Mouse (Mus musculus): ENCODE data around the gene Magi1.

Magi1 gene

GRCm38 (mm10) chr6:94257831-94258173 is 25.9 kb downstream of the Magi1 start:
- DNase-seq (ENCODE audit: low read depth): no peak

GRCm38 (mm10) chr6:94256982-94257830 is 26.5 kb downstream of the Magi1 start:
- no peak for DNase-seq (ENCODE audit: low read depth)

- no peak for DNase-seq (ENCODE audit: low read depth)
These were observed 29.8 kb downstream of the Magi1 start for GRCm38 (mm10) chr6:94253943-94254342.

- no peak for DNase-seq (ENCODE audit: low read depth)
These were observed 32.3 kb downstream of the Magi1 start for GRCm38 (mm10) chr6:94251358-94251945.

GRCm38 (mm10) chr6:94249286-94249790 is 34.4 kb downstream of the Magi1 start:
- no peak for DNase-seq (ENCODE audit: low read depth)

GRCm38 (mm10) chr6:94241251-94241650 is 42.5 kb downstream of the Magi1 start:
- DNase-seq (ENCODE audit: low read depth): no peak

GRCm38 (mm10) chr6:94238643-94239042 is 45.1 kb downstream of the Magi1 start:
- no peak for DNase-seq (ENCODE audit: low read depth)

- no peak for DNase-seq (ENCODE audit: low read depth)
These were observed 46.8 kb downstream of the Magi1 start for GRCm38 (mm10) chr6:94236899-94237298.

GRCm38 (mm10) chr6:94232243-94232785 is 51.4 kb downstream of the Magi1 start:
- no peak for DNase-seq (ENCODE audit: low read depth)

GRCm38 (mm10) chr6:94231831-94232230 is 51.9 kb downstream of the Magi1 start:
- no peak for DNase-seq (ENCODE audit: low read depth)

GRCm38 (mm10) chr6:94231367-94231766 is 52.4 kb downstream of the Magi1 start:
- DNase-seq (ENCODE audit: low read depth): no peak

- DNase-seq (ENCODE audit: low read depth): no peak
These were observed 52.8 kb downstream of the Magi1 start for GRCm38 (mm10) chr6:94230918-94231317.

- DNase-seq (ENCODE audit: low read depth): no peak
These were observed 53.6 kb downstream of the Magi1 start for GRCm38 (mm10) chr6:94230129-94230528.

- DNase-seq (ENCODE audit: low read depth): no peak
These were observed 57.5 kb downstream of the Magi1 start for GRCm38 (mm10) chr6:94226262-94226661.

- DNase-seq (ENCODE audit: low read depth): no peak
These were observed 57.9 kb downstream of the Magi1 start for GRCm38 (mm10) chr6:94225832-94226231.

GRCm38 (mm10) chr6:94225091-94225490 is 58.6 kb downstream of the Magi1 start:
- DNase-seq (ENCODE audit: low read depth): no peak

GRCm38 (mm10) chr6:94222253-94222652 is 61.5 kb downstream of the Magi1 start:
- no peak for DNase-seq (ENCODE audit: low read depth)

- DNase-seq (ENCODE audit: low read depth): no peak
These were observed 62.0 kb downstream of the Magi1 start for GRCm38 (mm10) chr6:94221750-94222149.

- no peak for DNase-seq (ENCODE audit: low read depth)
These were observed 65.6 kb downstream of the Magi1 start for GRCm38 (mm10) chr6:94218076-94218475.

- DNase-seq (ENCODE audit: low read depth): no peak
These were observed 67.9 kb downstream of the Magi1 start for GRCm38 (mm10) chr6:94215834-94216233.

GRCm38 (mm10) chr6:94214895-94215538 is 68.7 kb downstream of the Magi1 start:
- no peak for DNase-seq (ENCODE audit: low read depth)

- DNase-seq (ENCODE audit: low read depth): no peak
These were observed 77.8 kb downstream of the Magi1 start for GRCm38 (mm10) chr6:94205926-94206325.
